Mouse (Mus musculus) MEL (cell line): ENCODE results near the gene Stac2.

Source experiments
- CTCF ChIP-seq, 3 experiments: IDR thresholded peaks in 2 of 3; conservative IDR thresholded peaks in 1 of 3; 2 replicates each; pipeline ENCODE4 v1.5.1; 2011 to 2012; ENCODE audit warnings: low read length in 3 of 3, low read depth in 2 of 3, mild to moderate bottlenecking in 2 of 3, improper control_type of control experiment in 1 of 3, inconsistent platforms in 1 of 3, mixed read lengths in 1 of 3, moderate library complexity in 1 of 3; ENCODE audit not compliant: control insufficient read depth in 1 of 3, insufficient read depth in 1 of 3, poor library complexity in 1 of 3, severe bottlenecking in 1 of 3
- EP300 ChIP-seq, 2 experiments: IDR thresholded peaks; 2 replicates each; pipeline ENCODE4 v1.6.1; 2011; ENCODE audit warnings: improper control_type of control experiment in 2 of 2, low read length in 2 of 2, low read depth in 1 of 2, mild to moderate bottlenecking in 1 of 2

DNA sequence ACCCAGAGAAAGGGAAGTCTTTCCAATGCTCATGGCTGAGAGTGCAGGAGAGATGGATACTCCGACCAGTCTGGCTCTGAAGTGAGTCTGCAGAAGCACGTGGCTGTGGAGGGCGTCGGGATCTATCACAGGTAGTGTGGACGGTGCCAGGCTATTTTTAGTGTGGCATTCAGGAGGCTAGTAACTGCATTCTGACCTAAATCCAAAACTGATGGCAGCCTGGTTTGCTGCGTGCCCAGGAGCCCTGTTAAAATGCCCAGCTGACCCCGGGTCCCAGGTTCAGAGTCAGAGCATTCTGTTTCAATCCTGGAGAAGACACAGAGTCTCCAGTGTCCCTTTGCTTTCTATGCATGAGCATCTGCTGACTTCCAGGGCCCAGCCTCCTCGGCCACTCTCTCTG lies 23.8 kb upstream of the Stac2 start:
- TF ChIP-seq EP300 (IDR thresholded peaks at IDR 0.05; ENCODE audit: low read depth in 1 of 2, low read length in 2 of 2) (no peak), CTCF (IDR thresholded peaks at IDR 0.05 in 2 of 3, conservative IDR thresholded peaks at IDR 0.05 in 1 of 3; ENCODE audit: control insufficient read depth in 1 of 3, insufficient read depth in 1 of 3, low read depth in 2 of 3, low read length in 3 of 3, poor library complexity in 1 of 3, severe bottlenecking in 1 of 3) (no peak)
